Mouse (Mus musculus): ENCODE measurements around the gene Eya2.

DNA sequence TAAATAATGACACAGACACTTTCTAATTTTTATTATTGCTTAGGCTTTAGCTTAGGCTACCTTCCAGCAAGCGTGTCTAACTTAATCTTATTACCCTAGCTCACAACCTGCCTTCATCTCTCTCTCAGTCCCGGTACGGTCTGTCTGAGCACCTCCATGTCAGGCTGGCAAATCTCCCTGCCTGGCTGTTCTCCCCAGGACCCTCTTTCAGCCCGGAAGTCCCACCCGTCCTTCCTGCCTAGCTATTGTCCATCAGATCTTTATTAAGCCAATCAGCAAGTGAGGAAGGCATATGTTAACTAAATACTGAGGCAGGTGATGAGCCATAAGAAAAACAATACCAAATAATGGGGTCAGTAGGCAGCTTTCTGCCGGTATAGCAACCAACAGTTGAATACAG, 62.1 kb downstream of the Eya2 start:
- no peak for TF ChIP-seq CTCF (IDR thresholded peaks at IDR 0.05; ENCODE audit: low read depth, low read length)
- no peak for TF ChIP-seq TAL1 (conservative IDR thresholded peaks at IDR 0.05; ENCODE audit: low read depth, low read length)
- no peak for TF ChIP-seq GATA2 (IDR thresholded peaks at IDR 0.05; ENCODE audit: borderline replicate concordance, low read depth, low read length)
- TF ChIP-seq GATA1 (IDR thresholded peaks at IDR 0.05; ENCODE audit: borderline replicate concordance, low read length) = no peak

Measured in G1E (cell line).